Mouse (Mus musculus) ES-E14 (cell line): ENCODE results near the gene Lin28b. TPM values are rescaled to one million over a fixed set of nuclear protein-coding genes. Genes with fewer than 3 reads are reported as not detected.

Experiments used
- DNase-seq: peaks from one replicate; pipeline ENCODE4 v3.0.0-alpha.2; 2013; ENCODE audit warnings: low read depth, low spot score
- H3K27ac ChIP-seq: 2 replicates; pipeline ENCODE4 v1.5.1; 2012; ENCODE audit warnings: low read depth, mild to moderate bottlenecking, low read length, moderate library complexity, mixed read lengths; ENCODE audit not compliant: poor library complexity, insufficient read depth, severe bottlenecking
- H3K36me3 ChIP-seq: 2 replicates; pipeline ENCODE4 v1.6.1; 2012; ENCODE audit warnings: mild to moderate bottlenecking, low read length, moderate library complexity, mixed read lengths; ENCODE audit not compliant: control insufficient read depth, poor library complexity, insufficient read depth, severe bottlenecking
- H3K4me1 ChIP-seq, 2 experiments: fragments of 150-350 bp in 1 of 2; sonication (generic) in 1 of 2; 2 replicates each; pipeline ENCODE4 v1.6.1; 2012; ENCODE audit warnings: low read length in 2 of 2, mild to moderate bottlenecking in 1 of 2, mixed read lengths in 1 of 2; ENCODE audit not compliant: control insufficient read depth in 2 of 2, insufficient read depth in 2 of 2, poor library complexity in 1 of 2
- H3K4me3 ChIP-seq, 2 experiments: fragments of 150-350 bp in 1 of 2; sonication (generic) in 1 of 2; 2 replicates each; pipeline ENCODE4 v1.5.1; 2012; ENCODE audit warnings: low read length in 2 of 2, low read depth in 1 of 2, mild to moderate bottlenecking in 1 of 2, mixed read lengths in 1 of 2; ENCODE audit not compliant: insufficient read depth in 1 of 2, poor library complexity in 1 of 2, severe bottlenecking in 1 of 2
- H3K9ac ChIP-seq: 2 replicates; pipeline ENCODE4 v1.6.1; 2012; ENCODE audit warnings: low read depth, mild to moderate bottlenecking, low read length, mixed read lengths; ENCODE audit not compliant: poor library complexity, insufficient read depth, severe bottlenecking
- H3K9me3 ChIP-seq: fragments of 150-350 bp; sonication (generic); 2 replicates; pipeline ENCODE4 v1.6.1; 2012; ENCODE audit warnings: low read depth, mild to moderate bottlenecking, low read length; ENCODE audit not compliant: control insufficient read depth, insufficient read depth
- CHD2 ChIP-seq: IDR thresholded peaks from 2 replicates; pipeline ENCODE4 v1.6.1; 2014; ENCODE audit warnings: mild to moderate bottlenecking, low read depth, low read length, inconsistent platforms
- HCFC1 ChIP-seq: IDR thresholded peaks from 2 replicates; pipeline ENCODE4 v1.6.1; 2012; ENCODE audit warnings: low read length, inconsistent platforms, borderline replicate concordance; ENCODE audit not compliant: insufficient read depth
- MAFK ChIP-seq: IDR thresholded peaks from 2 replicates; pipeline ENCODE4 v1.6.1; 2014; ENCODE audit warnings: mild to moderate bottlenecking, low read depth, low read length, inconsistent platforms; ENCODE audit not compliant: insufficient read depth
- ZC3H11A ChIP-seq: IDR thresholded peaks from 2 replicates; pipeline ENCODE4 v1.6.1; 2012; ENCODE audit warnings: low read depth, mild to moderate bottlenecking, inconsistent platforms, low read length, borderline replicate concordance
- ZNF384 ChIP-seq: IDR thresholded peaks from 2 replicates; pipeline ENCODE4 v1.6.1; 2012; ENCODE audit warnings: low read depth, low read length, inconsistent platforms
- in situ Hi-C, 2 experiments: fragments of 600-800 bp; cut with MboI; formaldehyde crosslinking; loops; one replicate each; pipeline ENCODE4 v1.15.1; 2025; ENCODE audit warnings: low sequenced_read_pairs in 2 of 2, inconsistent platforms in 1 of 2; ENCODE audit not compliant: unreplicated experiment in 2 of 2
- total RNA-seq: library from RNA; depleted of rRNA; stranded (reverse); fragments of 300-350 nt; gene quantifications from 2 replicates; pipeline ENCODE4 v1.2.3, GENCODE M21; 2012

Lin28b gene
- total RNA-seq, 1 experiment: 26.9 TPM

- H3K9ac ChIP-seq: peak overlapping the region; percentile 87
- H3K9me3 ChIP-seq: no peaks in the 10 kb centered on the region
- in situ Hi-C loops: no loop called here
- H3K36me3 ChIP-seq: no peaks in the 10 kb centered on the region
- peak overlapping the region; percentile 73 to 76 for H3K4me3 ChIP-seq
- no peak overlapping the region for H3K27ac ChIP-seq
- DNase-seq: no peak
- TF ChIP-seq ZNF384 (no peak), HCFC1 (no peak), MAFK (no peak), ZC3H11A (no peak), CHD2 (no peak)
- no peaks in the 10 kb centered on the region for H3K4me1 ChIP-seq
Measured at GRCm38 (mm10) chr10:45485226-45485760, 902 bp downstream of the Lin28b start.

GRCm38 (mm10) chr10:45483210-45483609 is 3.0 kb downstream of the Lin28b start:
- H3K9me3 ChIP-seq: no peaks in the 10 kb centered on the region
- H3K36me3 ChIP-seq: no peaks in the 10 kb centered on the region
- in situ Hi-C loops: no loop called here
- no peaks in the 10 kb centered on the region for H3K4me1 ChIP-seq
- TF ChIP-seq CHD2 (no peak), HCFC1 (no peak), MAFK (no peak), ZNF384 (no peak), ZC3H11A (no peak)
- no peak overlapping the region for H3K27ac ChIP-seq
- no peak overlapping the region for H3K9ac ChIP-seq
- no peak for DNase-seq
- no peak overlapping the region for H3K4me3 ChIP-seq

DNA sequence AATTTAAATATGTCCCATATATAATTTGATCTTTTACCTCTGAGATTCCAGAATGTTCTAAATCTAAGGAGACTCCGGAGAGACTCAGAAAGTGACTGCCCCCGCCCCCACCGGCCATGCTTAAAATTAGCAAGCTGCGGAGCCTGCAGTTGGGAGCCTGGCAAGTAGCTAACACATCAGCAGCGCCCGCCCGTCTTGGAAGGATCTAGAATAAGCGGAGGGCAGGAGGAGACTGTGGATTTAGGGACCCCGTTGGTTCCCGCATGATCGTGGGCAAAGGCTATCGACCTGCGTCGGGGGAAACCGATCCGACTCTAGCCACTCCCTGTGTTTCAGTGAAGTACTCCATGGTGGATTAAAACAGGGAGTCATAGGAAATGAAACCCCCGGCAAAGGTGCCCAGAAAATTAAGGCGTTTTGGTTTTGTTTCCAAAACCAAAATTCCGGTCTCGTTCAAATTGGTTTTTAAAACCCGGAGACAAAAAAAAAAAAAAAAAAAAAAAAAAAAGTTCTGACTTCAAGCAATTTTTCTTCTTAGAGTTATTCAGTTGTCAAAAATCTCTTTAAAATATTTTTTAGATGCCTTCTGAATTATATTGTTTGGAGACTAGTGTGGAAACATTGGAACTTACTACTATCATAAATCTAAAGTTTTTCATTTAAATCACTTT is 12.4 kb downstream of the Lin28b start:
- peaks cover 0 to 1% of the 10 kb centered on the region in 2 experiments; a peak in 2 of 4 replicates for H3K4me1 ChIP-seq
- peak overlapping the region; percentile 58 to 66 for H3K4me3 ChIP-seq
- H3K9me3 ChIP-seq: no peaks in the 10 kb centered on the region
- H3K9ac ChIP-seq: peak overlapping the region; percentile 49; the same call in 1 of the 2 replicates
- in situ Hi-C loops: no loop called here
- DNase-seq: no peak
- no peak overlapping the region for H3K27ac ChIP-seq
- TF ChIP-seq ZC3H11A (no peak), ZNF384 (peak; percentile 51; the same call in 1 of the 2 replicates)
- no peaks in the 10 kb centered on the region for H3K36me3 ChIP-seq

DNA sequence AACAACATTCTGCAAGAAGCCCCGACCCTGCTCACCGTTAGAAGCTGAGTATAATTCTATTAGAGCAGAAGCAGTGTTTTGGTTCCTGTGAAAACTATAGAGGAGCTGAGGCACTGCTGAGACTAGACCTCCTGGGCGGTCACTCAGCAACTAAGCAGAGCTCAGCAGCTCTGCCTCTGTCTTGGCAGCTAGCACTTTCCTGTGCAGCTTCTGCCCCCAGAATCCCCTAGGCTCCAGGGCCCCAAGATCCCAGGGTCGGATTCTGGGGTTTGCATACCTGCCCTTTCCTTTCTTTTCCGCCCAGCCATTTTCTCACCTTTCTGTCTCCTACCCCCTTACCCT is 13.1 kb downstream of the Lin28b start:
- H3K4me3 ChIP-seq: peak overlapping the region in 1 of 2 experiments; percentile 66; a peak in 3 of 4 replicates
- H3K27ac ChIP-seq: no peak overlapping the region
- in situ Hi-C loops: no loop called here
- H3K9ac ChIP-seq: no peak overlapping the region
- TF ChIP-seq CHD2 (no peak), ZC3H11A (no peak), MAFK (no peak), ZNF384 (no peak), HCFC1 (no peak)
- DNase-seq: no peak
- no peaks in the 10 kb centered on the region for H3K36me3 ChIP-seq
- H3K4me1 ChIP-seq: peaks cover 0 to 1% of the 10 kb centered on the region in 2 experiments; a peak in 2 of 4 replicates
- no peaks in the 10 kb centered on the region for H3K9me3 ChIP-seq
